Mouse (Mus musculus): Measurements from ENCODE around the gene Snrnp25. TPM values are rescaled to one million over a fixed set of nuclear protein-coding genes. Genes with fewer than 3 reads are reported as not detected.

The Snrnp25 gene
- polyA plus RNA-seq, 1 experiment from 2014 or later: 107 TPM

GRCm38 (mm10) chr11:32221225-32221950, 16.2 kb downstream of the Snrnp25 start:
- Histone ChIP-seq H3K9me3 (replicated peaks) (no peaks in the 10 kb centered on the region), H3K4me1 (peaks cover 68% of the 10 kb centered on the region), H3K27ac (replicated peaks) (peak overlapping the region; percentile 88), H3K27me3 (ENCODE audit: low read depth, poor library complexity, severe bottlenecking) (peaks cover 48% of the 10 kb centered on the region), H3K36me3 (no peaks in the 10 kb centered on the region), H3K4me3 (peak overlapping the region; percentile 82)
- WGBS: under 1% methylated on average over 46 of the region's 46 CpGs
- DNase-seq (ENCODE audit: low spot score): peak; percentile 64

DNA sequence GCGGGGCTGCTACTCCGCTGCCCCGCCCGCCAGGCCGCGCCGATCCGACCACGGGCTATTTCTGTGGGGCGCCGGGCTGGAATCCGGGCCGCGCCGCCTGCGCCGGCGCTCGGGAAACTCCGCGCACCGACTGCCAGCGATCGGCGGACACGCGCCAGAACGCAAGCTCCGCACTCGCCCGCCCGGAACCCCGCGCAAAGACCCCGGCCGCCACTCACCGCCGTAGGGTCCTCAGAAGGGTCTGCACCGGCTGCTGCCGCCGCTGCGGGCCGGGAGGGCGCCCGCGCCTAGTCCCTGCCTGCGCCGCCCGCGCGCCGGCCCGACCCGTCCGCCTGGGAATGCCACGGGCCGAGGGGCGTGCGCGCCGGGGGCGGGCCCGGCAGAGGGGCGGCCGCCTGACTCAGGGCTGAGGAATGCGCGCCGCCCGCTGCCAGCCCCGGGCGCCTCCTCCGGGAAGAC, 16.8 kb downstream of the Snrnp25 start, which contains the start of gene Rhbdf1:
Gene Rhbdf1 (minus strand): TSS at position 350 of the 459 bp plus-strand sequence.
- Histone ChIP-seq H3K4me3 (peak within 1 kb of the TSS; percentile 82), H3K4me1 (peaks cover 74% of the 10 kb centered on the region), H3K27ac (replicated peaks) (peak within 1 kb of the TSS; percentile 88), H3K27me3 (ENCODE audit: low read depth, poor library complexity, severe bottlenecking) (peaks cover 48% of the 10 kb centered on the region), H3K9me3 (replicated peaks) (no peaks in the 10 kb centered on the region), H3K36me3 (no peaks in the 10 kb centered on the region)
- peak; percentile 64 for DNase-seq (ENCODE audit: low spot score)
- under 1% methylated on average over 72 of the region's 72 CpGs for WGBS

- Histone ChIP-seq H3K9me3 (replicated peaks) (no peaks in the 10 kb centered on the region), H3K4me3 (peak overlapping the region; percentile 82), H3K27ac (replicated peaks) (peak overlapping the region; percentile 88; the same call in 1 of the 2 replicates), H3K4me1 (peaks cover 81% of the 10 kb centered on the region), H3K36me3 (no peaks in the 10 kb centered on the region), H3K27me3 (ENCODE audit: low read depth, poor library complexity, severe bottlenecking) (peaks cover 48% of the 10 kb centered on the region)
- no peak for DNase-seq (ENCODE audit: low spot score)
- WGBS: 10% methylated on average over 21 of the region's 21 CpGs
These were observed 17.5 kb downstream of the Snrnp25 start for GRCm38 (mm10) chr11:32222570-32223194.

DNA sequence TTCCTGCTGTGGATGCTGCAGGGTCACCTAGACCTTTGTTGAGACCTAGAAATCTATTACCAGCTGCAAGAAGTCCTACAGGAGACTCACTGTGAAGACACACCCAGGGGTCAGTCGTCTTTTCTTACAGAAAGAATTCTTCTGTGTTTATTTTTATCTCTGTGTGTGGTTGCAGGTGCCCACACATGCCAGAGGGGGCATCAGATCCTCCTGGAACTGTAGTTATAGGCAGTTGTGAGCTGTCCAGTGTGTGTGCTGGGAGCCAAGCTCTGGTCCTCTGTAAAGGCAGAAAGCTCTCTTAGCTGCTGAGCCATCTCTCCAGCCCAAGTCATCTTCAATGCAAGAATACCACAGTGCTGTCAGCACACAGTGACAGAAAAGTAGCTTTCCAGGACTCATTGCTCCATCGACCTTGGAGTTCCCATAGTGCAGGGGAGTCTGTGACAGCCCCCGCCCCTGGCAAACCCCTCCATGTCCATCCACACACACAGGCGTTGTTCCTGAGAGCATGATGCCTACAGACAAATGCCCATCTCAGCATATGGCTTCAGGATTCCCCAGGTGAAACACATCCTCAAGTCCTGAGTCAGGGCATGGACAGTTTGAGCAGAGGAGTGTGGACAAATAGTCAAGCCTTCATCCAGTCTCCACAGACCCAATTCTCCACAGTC, 18.2 kb downstream of the Snrnp25 start:
- DNase-seq (ENCODE audit: low spot score): no peak
- no peak overlapping the region for H3K4me3 ChIP-seq
- 68% methylated on average over 4 of the region's 4 CpGs for WGBS
- peaks cover 4% of the 10 kb centered on the region for H3K36me3 ChIP-seq
- H3K9me3 ChIP-seq (replicated peaks): no peaks in the 10 kb centered on the region
- H3K27me3 ChIP-seq (ENCODE audit: low read depth, poor library complexity, severe bottlenecking): peaks cover 48% of the 10 kb centered on the region
- peaks cover 77% of the 10 kb centered on the region for H3K4me1 ChIP-seq
- H3K27ac ChIP-seq (replicated peaks): no peak overlapping the region

GRCm38 (mm10) chr11:32224468-32225139, 19.4 kb downstream of the Snrnp25 start:
- 44% methylated on average over 4 of the region's 4 CpGs for WGBS
- Histone ChIP-seq H3K27me3 (ENCODE audit: low read depth, poor library complexity, severe bottlenecking) (peaks cover 48% of the 10 kb centered on the region), H3K9me3 (replicated peaks) (no peaks in the 10 kb centered on the region), H3K36me3 (peaks cover 16% of the 10 kb centered on the region), H3K27ac (replicated peaks) (0 out of 2 replicates have a peak overlapping the region, but pooled peaks have one; percentile 5), H3K4me1 (peaks cover 67% of the 10 kb centered on the region), H3K4me3 (no peak overlapping the region)
- DNase-seq (ENCODE audit: low spot score): no peak

DNA sequence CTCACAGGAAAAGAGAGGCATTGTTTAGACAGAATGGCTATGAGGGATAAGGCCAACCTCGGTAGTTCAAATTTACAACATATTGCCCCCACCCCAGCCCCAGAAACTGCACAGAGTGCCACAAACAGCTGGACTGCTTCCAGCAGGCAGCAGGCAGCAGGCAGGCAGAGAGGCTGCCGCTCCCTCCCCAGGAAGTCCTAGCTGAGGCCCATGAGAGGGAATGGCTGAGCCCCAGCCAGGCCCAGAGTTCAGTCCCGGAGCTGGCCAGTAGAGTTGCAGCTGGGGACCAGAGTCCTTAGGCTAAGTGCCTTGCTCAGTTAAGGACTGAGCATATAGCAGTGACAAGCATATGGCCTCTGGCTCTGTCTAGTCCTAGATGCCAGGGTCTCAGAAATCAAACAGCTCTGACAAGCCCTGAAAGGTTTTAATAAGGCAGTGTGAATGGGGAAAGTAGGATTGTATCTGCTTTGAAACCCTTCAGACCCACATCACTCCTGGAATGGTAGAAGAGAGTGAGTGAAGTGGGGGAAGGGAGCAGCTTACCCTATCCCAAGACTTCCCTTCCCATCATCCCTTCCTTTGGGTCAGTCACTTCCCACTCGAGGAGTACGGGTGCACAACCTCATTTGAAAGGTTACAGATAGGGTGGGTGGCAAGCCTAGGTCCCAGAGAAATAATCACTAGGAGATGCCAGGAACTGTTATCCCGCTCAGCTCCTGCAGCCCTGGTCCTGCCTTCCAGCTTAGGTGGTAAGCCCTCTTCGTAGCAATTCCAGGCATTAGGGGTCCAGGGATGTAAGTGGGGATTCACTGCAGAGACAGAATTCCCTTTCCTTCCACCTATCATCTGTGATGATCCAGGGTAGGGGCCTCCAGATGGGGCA, 20.2 kb downstream of the Snrnp25 start:
- Histone ChIP-seq H3K27ac (replicated peaks) (peak overlapping the region; percentile 92; the same call in 1 of the 2 replicates), H3K4me1 (peaks cover 59% of the 10 kb centered on the region), H3K9me3 (replicated peaks) (no peaks in the 10 kb centered on the region), H3K4me3 (0 out of 2 replicates have a peak overlapping the region, but pooled peaks have one; percentile 7), H3K27me3 (ENCODE audit: low read depth, poor library complexity, severe bottlenecking) (peaks cover 41% of the 10 kb centered on the region), H3K36me3 (peaks cover 25% of the 10 kb centered on the region)
- no peak for DNase-seq (ENCODE audit: low spot score)
- 73% methylated on average over 7 of the region's 7 CpGs for WGBS

DNA sequence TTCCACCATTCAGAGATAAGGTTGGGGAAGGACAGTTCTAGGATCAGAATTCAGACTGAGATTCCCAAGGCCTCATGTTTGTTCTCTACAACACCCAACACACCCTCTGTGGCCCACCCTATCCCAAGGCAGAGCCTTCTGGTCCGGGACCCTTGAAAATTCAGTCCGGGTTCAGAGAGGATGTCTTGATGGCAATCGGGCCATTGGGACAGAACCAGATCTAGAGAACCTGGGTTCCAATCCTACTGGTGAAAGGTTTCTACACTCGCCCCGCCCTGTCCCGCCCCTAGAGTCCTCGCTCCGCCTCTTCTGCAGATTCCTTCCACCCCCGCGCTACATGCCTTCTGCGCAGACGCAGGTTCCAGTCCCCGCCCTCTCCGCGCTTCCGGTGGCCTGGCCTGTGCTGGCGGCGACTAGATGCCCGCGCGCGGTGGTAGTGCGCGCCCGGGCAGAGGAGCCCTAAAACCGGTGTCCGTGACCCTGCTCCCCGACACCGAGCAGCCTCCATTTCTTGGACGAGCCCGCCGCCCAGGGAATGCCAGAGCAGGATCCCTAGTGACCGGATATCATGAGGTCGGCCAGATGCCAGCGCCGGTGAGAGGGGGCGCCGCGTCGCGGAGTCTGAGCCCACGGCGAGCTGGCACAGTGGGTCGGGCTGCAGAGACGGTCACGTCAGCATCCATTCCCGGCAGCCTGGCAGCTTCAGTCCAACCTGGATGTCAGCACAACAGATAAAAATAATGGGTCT, 21.1 kb downstream of the Snrnp25 start, which contains the start of gene Mpg:
Gene Mpg (plus strand): TSS at position 382 of the 748 bp plus-strand sequence.
- H3K27me3 ChIP-seq (ENCODE audit: low read depth, poor library complexity, severe bottlenecking): peaks cover 34% of the 10 kb centered on the region
- H3K9me3 ChIP-seq (replicated peaks): no peaks in the 10 kb centered on the region
- WGBS: 4% methylated on average over 47 of the region's 47 CpGs
- H3K36me3 ChIP-seq: peaks cover 33% of the 10 kb centered on the region
- peak within 1 kb of the TSS; percentile 92 for H3K27ac ChIP-seq (replicated peaks)
- DNase-seq (ENCODE audit: low spot score): peak; percentile 89
- H3K4me3 ChIP-seq: peak within 1 kb of the TSS; percentile 85
- H3K4me1 ChIP-seq: peaks cover 50% of the 10 kb centered on the region

DNA sequence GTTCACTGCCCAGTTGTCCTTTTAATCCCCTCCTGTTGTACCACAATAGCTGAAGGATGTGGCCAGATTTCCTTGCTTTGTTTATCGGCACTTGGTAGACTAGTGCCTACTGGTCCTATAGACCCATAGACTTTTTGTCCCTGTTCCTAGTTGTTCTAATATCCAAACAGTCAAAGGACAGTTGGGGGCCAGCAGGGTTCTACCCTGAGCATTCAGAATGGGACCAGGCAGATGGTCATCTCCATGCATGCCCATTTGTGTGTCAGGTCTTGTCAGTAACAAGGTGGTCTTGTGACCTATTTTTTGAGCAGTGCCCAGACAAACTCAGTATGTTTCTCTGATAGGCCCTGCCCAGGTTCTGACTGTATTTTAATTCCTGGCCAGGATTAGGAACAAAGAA, 21.8 kb downstream of the Snrnp25 start:
- H3K4me3 ChIP-seq: peak overlapping the region; percentile 85
- H3K4me1 ChIP-seq: peaks cover 43% of the 10 kb centered on the region
- DNase-seq (ENCODE audit: low spot score): no peak
- 46% methylated on average over 1 of the region's 1 CpGs for WGBS
- H3K9me3 ChIP-seq (replicated peaks): no peaks in the 10 kb centered on the region
- peaks cover 34% of the 10 kb centered on the region for H3K27me3 ChIP-seq (ENCODE audit: low read depth, poor library complexity, severe bottlenecking)
- H3K36me3 ChIP-seq: peaks cover 41% of the 10 kb centered on the region
- H3K27ac ChIP-seq (replicated peaks): peak overlapping the region; percentile 92

GRCm38 (mm10) chr11:32227555-32227954, 22.3 kb downstream of the Snrnp25 start:
- H3K27me3 ChIP-seq (ENCODE audit: low read depth, poor library complexity, severe bottlenecking): peaks cover 29% of the 10 kb centered on the region
- H3K27ac ChIP-seq (replicated peaks): no peak overlapping the region; the same call in 1 of the 2 replicates
- 92% methylated on average over 9 of the region's 9 CpGs for WGBS
- peak overlapping the region; percentile 85; the same call in 1 of the 2 replicates for H3K4me3 ChIP-seq
- H3K9me3 ChIP-seq (replicated peaks): no peaks in the 10 kb centered on the region
- peaks cover 46% of the 10 kb centered on the region for H3K36me3 ChIP-seq
- H3K4me1 ChIP-seq: peaks cover 38% of the 10 kb centered on the region
- no peak for DNase-seq (ENCODE audit: low spot score)

- 90% methylated on average over 3 of the region's 3 CpGs for WGBS
- Histone ChIP-seq H3K27me3 (ENCODE audit: low read depth, poor library complexity, severe bottlenecking) (peaks cover 20% of the 10 kb centered on the region; the same call in 1 of the 2 replicates), H3K4me3 (no peak overlapping the region), H3K36me3 (peaks cover 54% of the 10 kb centered on the region), H3K9me3 (replicated peaks) (no peaks in the 10 kb centered on the region), H3K4me1 (peaks cover 33% of the 10 kb centered on the region), H3K27ac (replicated peaks) (no peak overlapping the region)
- DNase-seq (ENCODE audit: low spot score): no peak
These were observed 23.2 kb downstream of the Snrnp25 start for GRCm38 (mm10) chr11:32228292-32228845.

DNA sequence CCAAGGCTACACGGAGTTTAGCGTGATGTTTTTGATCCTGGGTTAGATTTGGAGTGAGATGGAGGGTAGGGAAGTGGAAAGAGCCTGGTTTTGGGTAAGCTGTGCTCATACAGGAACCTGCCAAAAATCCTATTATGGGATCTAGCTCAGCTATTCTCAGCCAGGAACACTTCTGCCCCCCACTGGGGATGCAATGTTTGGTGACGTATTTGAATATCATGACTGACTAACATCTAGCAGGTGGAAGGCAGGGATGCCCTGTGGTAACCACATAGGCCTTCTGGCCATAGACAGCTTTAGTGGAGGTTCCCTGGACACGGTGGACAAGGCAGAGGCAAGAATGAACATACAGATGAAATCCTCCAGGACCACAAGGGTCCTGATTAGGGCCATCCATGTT, 25.0 kb downstream of the Snrnp25 start:
- Histone ChIP-seq H3K4me1 (peaks cover 24% of the 10 kb centered on the region), H3K27me3 (ENCODE audit: low read depth, poor library complexity, severe bottlenecking) (peaks cover 2% of the 10 kb centered on the region; the same call in 1 of the 2 replicates), H3K36me3 (peaks cover 72% of the 10 kb centered on the region), H3K27ac (replicated peaks) (no peak overlapping the region), H3K4me3 (no peak overlapping the region), H3K9me3 (replicated peaks) (no peaks in the 10 kb centered on the region)
- DNase-seq (ENCODE audit: low spot score): no peak
- 94% methylated on average over 4 of the region's 4 CpGs for WGBS

Data from midbrain, embryonic 10.5 days (tissue).